Mouse (Mus musculus): ENCODE results near the gene Gdpd3.

- TF ChIP-seq CTCF (IDR thresholded peaks at IDR 0.05; ENCODE audit: borderline replicate concordance, extremely low read depth, insufficient read depth, insufficient read length) (no peak), POLR2A (IDR thresholded peaks at IDR 0.05; ENCODE audit: borderline replicate concordance, extremely low read depth, insufficient read depth, insufficient read length, poor library complexity, severe bottlenecking) (no peak)
Observed at GRCm38 (mm10) chr7:126822741-126823140, 56.6 kb downstream of the Gdpd3 start.
